Mouse (Mus musculus): ENCODE measurements at regions not wholly inside any gene's neighbourhood (a gene's known extent, or its start where the extent isn't known, plus 50 kb on each side); places are given as distances from the start of the nearest gene placed in this dataset.

DNA sequence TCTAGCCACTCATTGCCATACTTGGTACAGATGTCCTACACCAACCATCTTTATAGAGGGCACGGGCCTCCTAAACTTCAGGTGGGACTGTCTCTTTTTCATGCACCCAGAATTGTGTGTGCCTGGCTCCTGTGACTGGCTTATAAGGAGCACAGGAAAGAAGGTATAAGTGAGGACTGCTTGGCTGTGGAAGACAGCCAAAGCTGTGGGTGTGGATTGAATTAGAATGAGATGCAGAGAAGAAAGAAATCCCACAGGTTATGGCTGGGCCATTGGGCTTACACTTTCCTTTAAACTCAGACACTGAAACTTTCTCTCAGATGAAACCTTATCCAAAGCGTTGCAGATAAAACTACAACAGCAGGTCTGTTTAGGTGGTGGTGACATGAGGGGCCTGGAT, 239.5 kb upstream of the Fam160b2 start:
- H3K4me1 ChIP-seq: no peaks in the 10 kb centered on the region
- ATAC-seq (ENCODE audit: extremely low read depth, insufficient number of reproducible peaks, low FRiP score, low TSS enrichment): no peak
- H3K4me3 ChIP-seq: no peak overlapping the region
- peaks cover 50% of the 10 kb centered on the region for H3K27me3 ChIP-seq (replicated peaks)
- no peak overlapping the region for H3K4me2 ChIP-seq
- H3K27ac ChIP-seq (replicated peaks): no peak overlapping the region
- H3K36me3 ChIP-seq: no peaks in the 10 kb centered on the region
- H3K9me3 ChIP-seq: no peaks in the 10 kb centered on the region
- H3K9ac ChIP-seq: no peak overlapping the region
- WGBS: 57% methylated on average over 2 of the region's 2 CpGs

DNA sequence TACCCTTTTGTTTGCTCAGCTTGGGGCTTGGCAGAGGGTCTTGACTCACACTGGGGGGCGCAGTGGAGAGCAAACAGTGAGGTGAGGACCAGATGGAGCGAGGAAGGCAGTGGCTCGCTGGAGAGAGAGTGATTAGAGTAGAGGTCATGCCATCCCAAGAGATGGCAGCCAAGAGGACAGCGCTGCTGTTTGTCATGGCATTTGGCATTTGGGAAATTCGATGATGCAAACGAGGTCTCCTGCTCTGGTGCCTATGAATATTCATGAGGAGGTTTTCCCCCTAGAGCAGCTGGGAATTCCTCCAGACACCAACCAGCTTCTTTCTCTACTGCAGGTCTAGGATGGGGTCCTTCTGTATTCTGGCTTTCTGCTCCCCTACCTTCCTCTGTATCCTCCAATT, 237.9 kb upstream of the Fam160b2 start:
- peaks cover 8% of the 10 kb centered on the region for H3K4me1 ChIP-seq
- 10% methylated on average over 6 of the region's 6 CpGs for WGBS

DNA sequence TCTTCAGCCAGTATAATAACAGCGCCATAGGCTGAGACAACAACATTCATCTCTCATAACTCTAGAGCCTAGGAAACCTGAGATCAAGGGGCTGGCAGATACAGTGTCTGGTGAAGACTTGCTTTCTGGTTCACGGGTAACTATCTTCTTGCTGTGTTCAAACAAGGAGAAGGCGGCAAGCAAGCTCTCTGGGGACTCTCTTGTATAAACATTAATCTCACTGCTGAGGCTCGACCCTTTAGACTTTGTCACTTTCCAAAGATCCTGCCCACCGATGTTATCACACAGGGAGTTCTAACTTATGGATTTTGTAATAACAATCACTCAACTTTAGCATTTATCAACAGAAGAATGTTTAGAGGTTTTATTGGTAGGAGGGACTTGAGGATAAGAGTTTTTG, 233.6 kb upstream of the Fam160b2 start:
- H3K27me3 ChIP-seq (replicated peaks): peaks cover 31% of the 10 kb centered on the region
- 20% methylated on average over 5 of the region's 5 CpGs for WGBS
- H3K4me2 ChIP-seq: peak overlapping the region; percentile 57
- H3K4me3 ChIP-seq: no peak overlapping the region
- ATAC-seq (ENCODE audit: extremely low read depth, insufficient number of reproducible peaks, low FRiP score, low TSS enrichment): no peak
- no peaks in the 10 kb centered on the region for H3K36me3 ChIP-seq
- H3K9ac ChIP-seq: no peak overlapping the region
- no peaks in the 10 kb centered on the region for H3K9me3 ChIP-seq
- no peak overlapping the region for H3K27ac ChIP-seq (replicated peaks)
- H3K4me1 ChIP-seq: peaks cover 12% of the 10 kb centered on the region

More for the DNA sequence above, 237.9 kb upstream of the Fam160b2 start:
- Histone ChIP-seq H3K27ac (replicated peaks) (no peak overlapping the region), H3K36me3 (no peaks in the 10 kb centered on the region), H3K9me3 (no peaks in the 10 kb centered on the region), H3K4me2 (no peak overlapping the region), H3K9ac (no peak overlapping the region), H3K27me3 (replicated peaks) (peaks cover 41% of the 10 kb centered on the region), H3K4me3 (no peak overlapping the region)
- ATAC-seq (ENCODE audit: extremely low read depth, insufficient number of reproducible peaks, low FRiP score, low TSS enrichment): no peak

DNA sequence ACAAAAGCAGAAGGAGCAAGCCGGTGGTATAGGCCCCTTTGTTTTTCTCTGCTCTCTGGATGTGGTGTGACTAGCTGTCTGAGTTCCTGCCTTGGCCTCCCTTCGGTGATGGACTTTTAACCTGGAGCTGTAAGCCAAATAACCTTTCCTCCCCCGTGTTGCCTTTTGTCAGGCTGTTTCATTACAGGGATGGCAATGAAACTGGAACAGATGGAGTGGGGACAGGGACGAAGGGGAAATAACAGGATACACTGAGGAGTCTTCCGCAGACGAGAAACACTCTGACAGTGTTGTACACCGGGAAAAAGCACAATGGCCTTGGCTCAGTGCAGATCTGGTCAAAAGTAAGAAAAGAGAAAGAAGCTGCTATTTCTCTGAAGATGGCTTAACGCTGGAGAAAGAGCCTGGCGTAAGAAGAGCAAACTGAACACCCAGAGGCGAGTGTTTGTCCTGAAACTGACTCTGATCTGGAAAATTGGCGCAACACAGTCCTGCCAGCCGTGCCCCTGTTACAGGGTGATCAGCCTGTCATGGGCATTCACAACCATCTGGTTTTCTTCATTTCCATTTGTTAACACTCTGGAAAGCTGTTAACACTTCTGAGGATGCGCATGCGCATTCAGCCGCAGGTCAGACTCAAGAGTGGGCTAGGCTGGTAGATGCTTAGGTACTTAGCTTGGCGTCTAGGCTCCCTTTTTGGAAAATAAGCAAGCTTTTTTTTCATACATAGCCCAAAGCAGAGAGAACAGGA, 233.0 kb upstream of the Fam160b2 start:
- peaks cover 12% of the 10 kb centered on the region for H3K4me1 ChIP-seq
- H3K4me3 ChIP-seq: peak overlapping the region; percentile 25; the same call in 1 of the 2 replicates
- H3K36me3 ChIP-seq: no peaks in the 10 kb centered on the region
- ATAC-seq (ENCODE audit: extremely low read depth, insufficient number of reproducible peaks, low FRiP score, low TSS enrichment): no peak
- no peak overlapping the region; the same call in 1 of the 2 replicates for H3K9ac ChIP-seq
- peaks cover 29% of the 10 kb centered on the region for H3K27me3 ChIP-seq (replicated peaks)
- H3K9me3 ChIP-seq: no peaks in the 10 kb centered on the region
- peak overlapping the region; percentile 45; the same call in 1 of the 2 replicates for H3K27ac ChIP-seq (replicated peaks)
- H3K4me2 ChIP-seq: peak overlapping the region; percentile 57
- 38% methylated on average over 16 of the region's 16 CpGs for WGBS

DNA sequence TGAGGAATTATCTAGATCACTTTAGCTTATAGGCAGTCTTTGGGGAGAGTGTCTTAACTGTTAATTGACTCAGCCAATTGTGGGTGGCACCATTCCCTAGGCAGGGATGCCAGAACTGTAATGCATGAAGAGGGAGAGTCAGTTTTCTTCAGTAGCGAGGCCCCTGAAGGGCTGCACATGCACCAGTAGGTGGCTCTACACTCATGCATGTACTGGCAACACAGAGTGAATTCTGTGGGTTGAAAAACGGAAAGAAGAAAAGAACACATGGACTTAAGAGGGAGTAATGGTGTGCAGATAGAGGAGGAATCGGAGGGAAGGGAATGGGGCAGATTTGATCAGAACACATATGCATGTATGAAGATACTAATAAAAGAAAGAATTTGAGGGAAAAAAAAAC, 232.4 kb upstream of the Fam160b2 start:
- H3K36me3 ChIP-seq: no peaks in the 10 kb centered on the region
- ATAC-seq (ENCODE audit: extremely low read depth, insufficient number of reproducible peaks, low FRiP score, low TSS enrichment): no peak
- whole genome bisulfite sequencing: 65% methylated on average over 3 of the region's 3 CpGs
- no peak overlapping the region for H3K4me3 ChIP-seq
- H3K4me2 ChIP-seq: peak overlapping the region; percentile 57; the same call in 1 of the 2 replicates
- no peak overlapping the region for H3K27ac ChIP-seq (replicated peaks)
- H3K9me3 ChIP-seq: no peaks in the 10 kb centered on the region
- no peak overlapping the region for H3K9ac ChIP-seq
- H3K27me3 ChIP-seq (replicated peaks): peaks cover 23% of the 10 kb centered on the region
- peaks cover 12% of the 10 kb centered on the region for H3K4me1 ChIP-seq

Measured in heart, embryonic 13.5 days (tissue).